Mouse (Mus musculus): ENCODE data around the gene 1700012B07Rik.

Gene 1700012B07Rik

DNA sequence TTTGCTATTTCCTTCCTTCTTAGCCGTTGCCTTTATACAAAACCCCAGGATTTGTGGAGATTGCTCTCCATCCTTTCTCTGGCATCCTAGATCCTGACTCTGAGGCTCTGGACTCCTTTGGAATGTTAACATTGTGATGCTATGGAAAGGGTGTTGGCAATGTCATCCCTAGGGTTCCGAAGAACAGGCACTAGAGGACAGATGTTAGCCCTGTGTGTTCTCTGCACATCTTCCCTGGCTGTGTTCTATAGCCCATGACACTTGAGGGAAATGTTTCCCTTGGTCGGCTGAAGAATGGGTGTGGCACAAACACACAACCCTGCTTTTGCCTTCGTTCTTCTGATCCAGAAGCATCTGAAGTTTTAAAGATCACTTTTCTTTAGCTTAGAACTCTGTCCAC lies at the start of gene 1700012B07Rik:
TSS of gene 1700012B07Rik (minus strand) at position 101 of the 400 bp plus-strand sequence.
- no peak for DNase-seq

DNA sequence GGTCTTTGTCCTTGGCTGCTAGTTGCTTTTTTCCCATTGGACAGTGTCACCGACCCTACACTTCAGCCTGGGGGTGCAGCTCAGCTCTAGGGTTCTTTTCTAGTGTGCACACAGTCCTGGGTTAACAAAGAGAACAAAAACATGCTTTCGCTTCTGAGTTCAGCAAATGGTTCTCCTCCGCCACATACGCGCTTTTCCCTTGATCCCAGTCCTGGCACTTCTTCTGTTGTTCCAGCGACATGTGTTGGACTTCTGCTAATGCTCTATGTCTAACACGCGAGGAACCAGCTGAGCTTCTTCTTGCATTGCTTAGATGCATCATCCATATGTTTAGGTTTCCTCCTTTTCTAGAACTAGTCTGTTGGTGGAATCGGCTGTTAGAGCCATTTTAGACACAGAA lies 48.9 kb upstream of the 1700012B07Rik start:
- DNase-seq: no peak

DNA sequence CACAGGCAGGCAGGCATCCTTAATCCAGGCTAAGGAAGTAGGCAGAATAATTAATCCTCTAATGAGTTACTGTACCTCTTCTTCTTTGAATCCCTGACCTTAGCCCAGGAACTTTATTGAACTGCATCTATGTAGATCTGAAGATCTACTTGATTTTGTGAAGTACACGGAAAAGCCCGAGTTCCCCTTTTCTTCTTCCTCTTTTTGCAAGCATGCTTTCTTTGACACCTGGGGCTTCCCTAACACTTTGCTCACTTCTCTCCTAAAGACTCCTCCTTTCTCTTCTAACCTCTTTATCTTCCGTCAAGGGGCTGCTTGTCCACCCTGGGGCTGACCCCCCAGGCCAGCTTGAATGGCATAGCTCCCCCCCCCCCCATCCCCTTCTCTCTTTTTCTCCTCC lies 48.0 kb upstream of the 1700012B07Rik start:
- DNase-seq: no peak

DNA sequence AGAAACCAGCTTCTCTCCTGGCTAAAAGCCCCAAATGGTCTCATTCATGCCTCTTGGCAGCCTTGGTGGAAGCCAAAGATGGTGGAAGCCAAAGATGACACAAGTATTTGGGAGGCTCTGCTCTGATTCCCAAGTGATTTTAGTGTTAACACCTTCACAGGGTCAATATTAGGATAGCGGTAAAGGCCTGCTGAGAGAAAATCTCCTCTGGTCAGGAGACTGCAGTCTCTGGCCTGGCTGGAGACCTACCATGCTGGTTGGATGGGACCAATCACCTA lies 47.6 kb upstream of the 1700012B07Rik start:
- DNase-seq: no peak

DNA sequence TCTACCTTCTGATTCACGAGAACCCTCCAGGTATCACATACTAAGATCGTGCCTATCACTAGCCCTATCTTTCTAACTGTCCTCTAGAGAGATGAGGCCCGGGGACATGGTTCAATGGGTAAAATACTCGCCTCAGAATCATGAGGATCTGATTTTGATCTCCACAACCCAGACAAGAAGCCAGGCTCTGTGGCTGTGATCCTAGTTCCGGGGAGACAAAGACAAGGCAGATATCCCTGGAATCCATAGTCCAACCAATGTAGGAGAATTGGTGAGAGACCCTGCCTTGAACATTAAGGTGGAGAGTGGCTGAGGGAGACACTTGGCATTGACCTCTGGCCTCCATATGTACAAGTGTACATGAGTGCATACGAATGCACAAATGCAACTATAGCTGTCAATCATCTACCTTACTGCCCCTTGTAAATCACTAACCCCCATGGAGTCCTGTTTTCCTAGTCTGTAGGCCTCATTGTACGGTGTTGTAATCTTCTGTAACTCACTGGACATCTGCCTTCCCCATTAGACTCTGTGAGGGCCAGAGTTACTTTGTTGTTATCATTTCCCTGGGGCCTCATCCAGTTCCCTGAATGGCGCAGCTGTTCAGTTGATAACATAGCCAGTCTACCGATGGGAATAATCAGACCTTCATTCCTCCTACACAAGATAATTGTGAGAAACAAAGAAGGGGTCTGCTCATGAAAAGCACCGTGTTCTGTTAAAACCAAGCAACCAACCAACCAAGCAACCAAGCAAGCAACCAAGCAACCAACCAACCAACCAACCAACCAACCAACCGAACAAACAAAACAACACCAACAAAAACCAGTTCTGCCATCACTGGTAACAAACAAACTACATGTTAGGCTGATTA lies 47.0 kb upstream of the 1700012B07Rik start:
- DNase-seq: no peak

DNA sequence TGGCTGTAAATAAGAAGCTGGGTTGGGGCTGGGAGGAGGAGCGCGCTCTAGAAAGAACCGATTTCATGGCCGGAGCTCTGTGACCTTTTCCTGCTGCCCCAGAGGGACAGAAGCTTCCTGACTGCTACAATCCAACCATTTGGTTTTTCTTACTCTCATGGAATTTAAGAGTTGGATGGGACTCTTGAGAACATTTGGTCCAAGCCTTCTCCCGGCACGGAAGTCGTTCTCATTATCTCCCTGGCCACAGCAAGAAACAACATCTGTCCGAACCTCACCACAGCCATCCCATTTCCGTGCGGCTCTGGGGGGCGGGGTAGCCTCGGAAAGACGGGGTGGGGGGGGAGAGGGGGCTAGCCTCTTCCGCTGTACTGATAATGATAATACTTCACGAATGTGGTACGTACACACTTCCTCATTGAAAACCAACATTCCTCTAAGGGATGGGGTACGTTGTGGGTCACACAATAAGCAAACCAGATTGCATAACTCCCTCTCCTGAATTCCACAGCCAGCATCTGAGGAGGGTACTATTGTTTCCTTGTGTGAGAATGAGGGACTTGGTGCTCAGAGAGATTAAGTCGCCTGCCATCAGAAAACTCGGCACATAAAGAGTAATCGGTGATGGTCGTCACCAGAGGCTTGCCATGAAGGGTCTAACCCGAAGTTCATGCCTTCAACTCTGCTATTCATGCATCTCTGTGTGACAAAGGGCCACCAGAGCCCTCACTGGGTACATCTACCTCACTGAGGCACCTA lies 46.2 kb upstream of the 1700012B07Rik start:
- no peak for DNase-seq

DNA sequence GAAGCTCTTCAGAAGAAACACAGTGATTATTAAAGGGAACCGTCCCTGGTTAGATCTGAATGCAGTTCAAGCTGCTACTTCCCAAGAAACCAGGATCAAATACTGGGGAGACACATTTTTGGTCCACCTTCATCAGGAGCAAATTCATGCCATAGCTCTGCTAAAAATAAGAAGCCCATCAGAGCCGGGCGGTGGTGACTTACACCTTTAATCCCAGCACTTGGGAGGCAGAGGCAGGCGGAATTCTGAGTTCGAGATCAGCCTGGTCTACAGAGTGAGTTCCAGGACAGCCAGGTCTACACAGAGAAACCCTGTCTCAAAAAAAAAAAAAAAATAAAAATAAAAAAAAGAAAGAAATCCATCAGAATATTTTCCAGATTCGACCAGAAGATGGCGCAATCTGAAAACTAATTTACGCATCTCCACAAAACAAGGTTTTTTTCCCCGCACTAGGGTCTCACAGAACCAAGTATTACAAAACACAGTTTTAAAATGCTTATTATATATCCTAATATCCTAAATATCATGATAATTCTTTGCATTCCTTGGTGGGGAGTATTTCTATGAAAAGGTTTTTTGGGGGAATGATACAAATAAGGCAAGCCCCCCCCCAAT lies 45.4 kb upstream of the 1700012B07Rik start:
- DNase-seq: no peak

DNA sequence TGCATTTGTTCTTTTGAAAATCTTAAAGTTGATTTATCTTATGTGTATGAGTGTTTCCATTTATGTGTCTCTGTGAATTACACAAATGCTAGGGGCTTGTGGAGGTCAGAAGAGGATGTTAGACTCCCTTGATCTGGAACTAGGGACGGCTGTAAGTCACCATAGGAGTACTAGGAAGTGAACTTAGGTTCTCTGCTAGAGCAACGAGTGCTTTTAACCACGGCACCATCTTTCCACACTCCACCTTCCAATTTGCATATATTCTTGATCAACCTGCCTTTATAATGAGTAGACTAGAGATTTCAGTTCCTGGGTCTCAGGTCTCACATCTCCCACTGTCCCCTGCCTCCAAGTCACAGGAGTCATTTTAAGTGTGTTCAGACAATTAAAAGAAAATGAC lies 44.8 kb upstream of the 1700012B07Rik start:
- DNase-seq: no peak

DNA sequence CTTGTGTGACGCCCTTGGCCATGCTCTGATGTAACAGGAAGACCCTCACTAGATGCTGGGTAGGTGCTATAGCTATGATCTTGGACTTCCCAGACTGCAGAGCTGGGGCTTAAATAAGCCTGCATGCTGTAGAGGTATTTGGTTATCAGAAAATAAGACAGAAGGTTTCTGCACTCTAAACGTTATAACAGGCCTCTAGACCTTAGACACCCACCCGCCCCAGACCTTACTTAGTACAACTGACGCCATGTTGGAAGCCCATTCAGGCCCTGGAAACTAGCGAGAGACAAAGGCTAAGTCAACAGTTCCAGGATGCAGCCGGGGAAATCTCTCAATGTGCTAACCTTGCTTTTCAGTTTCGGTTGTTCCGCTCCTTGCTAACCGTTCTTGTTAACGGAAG lies 44.2 kb upstream of the 1700012B07Rik start:
- DNase-seq: no peak

DNA sequence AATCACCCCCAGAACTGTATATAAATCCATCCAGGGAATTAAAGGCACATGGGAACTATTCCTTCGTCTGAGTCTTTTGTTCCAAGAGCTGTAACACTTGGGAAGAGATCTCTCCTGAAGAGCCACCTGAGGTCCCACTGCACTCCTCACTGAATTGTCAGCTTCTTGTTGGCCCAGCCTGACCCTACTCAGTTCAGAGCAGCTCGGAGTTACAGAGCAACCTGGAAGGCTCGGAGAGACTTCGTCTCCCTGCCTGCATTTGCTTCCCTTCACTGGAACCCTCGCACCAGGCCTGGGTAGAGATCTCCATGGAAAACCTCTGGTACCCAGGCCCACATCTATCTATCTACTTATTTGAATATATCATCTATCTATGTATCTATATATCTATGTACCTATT lies 40.0 kb upstream of the 1700012B07Rik start:
- DNase-seq: no peak

DNA sequence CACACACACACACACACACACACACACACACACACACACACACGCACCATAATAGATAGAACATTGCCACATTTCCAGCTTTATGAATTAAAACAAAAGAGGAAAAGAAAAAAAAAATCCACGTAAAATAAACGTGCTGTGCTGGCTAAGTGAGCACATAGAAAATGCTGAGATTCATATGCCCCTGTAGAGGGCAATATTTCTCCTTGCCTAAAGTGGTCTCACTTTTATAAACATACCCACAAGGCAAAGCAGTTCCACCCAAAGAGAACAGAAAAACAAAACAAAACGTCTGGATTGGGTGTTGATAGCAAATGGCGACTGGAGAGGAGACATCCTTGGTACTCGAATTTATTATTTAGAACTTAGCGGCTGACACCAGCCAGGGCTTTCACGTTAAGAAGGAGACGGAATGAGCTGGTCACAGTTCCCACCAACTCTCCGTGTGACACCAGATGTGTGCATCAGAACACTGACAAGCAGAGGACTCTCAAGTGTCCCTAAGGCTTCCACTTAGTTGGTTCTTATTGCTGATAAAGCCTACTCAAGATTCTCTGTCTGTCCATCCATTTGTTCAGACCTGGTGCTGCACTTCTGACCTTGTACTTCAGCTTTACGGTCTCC lies 38.8 kb upstream of the 1700012B07Rik start:
- no peak for DNase-seq

DNA sequence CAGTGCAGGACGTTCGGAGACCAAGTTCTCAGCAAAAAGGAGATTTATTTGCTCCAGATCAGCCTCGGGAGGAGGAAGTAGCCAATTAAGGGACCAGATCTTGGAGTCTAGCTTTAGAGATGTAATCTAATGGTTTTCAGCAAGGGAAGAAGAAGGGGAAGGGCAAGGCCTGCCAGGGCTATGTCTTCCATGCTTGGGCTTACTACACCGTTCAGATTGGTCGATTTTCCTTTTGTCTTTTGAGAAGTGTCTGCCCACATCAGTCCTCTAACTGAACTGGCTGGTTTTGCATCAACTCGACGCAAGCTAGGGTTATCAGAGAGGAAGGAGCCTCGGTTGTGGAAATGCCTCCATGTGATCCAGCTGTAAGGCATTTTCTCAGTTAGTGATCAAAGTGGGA lies 37.7 kb upstream of the 1700012B07Rik start:
- no peak for DNase-seq

DNA sequence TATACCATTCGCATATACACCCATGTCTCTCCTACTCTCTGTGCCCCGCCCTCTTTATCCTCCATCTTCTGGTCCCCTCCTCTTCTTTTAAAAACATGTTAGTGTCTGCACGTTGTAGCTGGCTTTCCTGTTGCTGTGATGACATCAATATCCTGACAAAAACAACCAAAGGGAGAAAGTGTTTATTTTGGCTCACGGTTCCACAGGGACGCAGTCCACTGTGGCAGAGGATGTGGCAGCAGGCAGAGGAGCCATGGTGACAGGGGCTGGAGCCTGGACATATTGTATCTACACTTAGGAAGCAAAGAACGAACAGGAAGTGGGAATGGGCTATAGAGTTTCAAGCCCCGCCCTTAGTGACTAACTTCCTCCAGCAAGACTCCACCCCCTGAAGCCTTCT lies 36.1 kb upstream of the 1700012B07Rik start:
- DNase-seq: no peak

DNA sequence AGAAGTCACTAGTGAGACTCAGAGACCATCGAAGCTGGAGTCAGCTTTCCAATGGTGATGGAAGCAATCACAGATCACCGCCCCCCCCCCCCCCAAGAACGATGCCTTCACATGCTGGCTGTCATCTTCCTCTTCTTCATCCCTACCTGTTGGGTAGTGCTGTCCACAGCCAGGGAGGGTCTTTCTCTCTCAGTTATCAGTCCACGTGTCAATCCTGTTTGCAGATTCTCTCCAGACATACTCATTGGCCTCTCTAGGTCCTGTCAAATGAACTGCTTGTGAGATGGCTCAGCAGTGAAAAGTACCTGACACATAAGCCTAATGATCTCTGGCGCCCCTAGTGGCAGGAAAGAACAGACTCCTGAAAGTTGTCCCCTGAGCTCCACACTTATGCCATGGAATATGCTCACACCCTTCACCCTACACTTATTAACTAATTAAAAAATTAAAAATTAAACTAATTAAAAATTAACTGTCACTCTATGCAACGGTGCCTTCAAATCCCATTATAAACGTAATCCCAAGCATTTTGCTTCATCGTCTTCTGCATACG lies 35.4 kb upstream of the 1700012B07Rik start:
- DNase-seq: peak; percentile 55

DNA sequence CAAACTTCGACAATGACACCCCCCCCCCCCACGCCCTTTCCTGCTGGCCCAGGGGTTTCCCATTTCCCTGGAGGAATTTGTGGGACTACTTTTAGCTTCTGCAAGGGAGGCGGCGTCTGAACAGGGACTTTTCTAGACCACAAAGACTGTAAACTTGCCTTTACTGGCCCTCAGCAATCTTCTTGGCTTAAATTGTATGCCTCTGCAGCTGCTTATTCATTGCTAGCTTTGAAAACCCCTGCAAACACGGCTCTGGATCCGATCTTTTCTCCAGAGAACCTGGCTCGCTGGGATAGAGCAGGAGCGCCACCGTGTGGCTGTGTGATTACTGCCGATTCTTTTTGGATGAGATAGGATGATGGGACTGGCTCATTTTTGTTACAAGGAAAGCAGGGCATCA lies 32.7 kb upstream of the 1700012B07Rik start:
- peak; percentile 85 for DNase-seq

DNA sequence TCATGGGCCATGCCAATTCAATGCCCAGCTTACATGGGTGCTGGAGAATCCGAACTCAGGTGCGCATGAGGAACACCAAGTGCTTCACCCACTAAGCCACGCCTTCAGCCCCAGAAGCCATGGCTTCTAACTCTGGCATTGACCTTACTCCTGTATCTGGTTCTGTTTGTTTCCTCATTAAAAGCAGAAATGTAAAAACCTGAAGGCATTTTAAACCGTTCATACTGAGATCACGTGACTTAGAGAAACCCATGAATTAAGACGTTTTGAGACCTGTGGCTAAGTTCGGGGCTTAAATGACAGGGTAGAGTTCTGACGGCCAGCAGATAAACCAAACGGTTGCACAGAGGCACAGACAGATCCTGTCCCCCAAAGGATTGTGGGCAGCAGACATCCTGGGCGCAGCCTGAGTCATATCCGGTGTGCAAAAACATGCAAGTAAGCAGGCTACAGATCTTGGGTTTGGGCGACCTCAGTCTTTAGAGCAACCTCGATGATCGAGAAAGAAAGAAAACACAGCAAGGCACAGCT lies 32.2 kb upstream of the 1700012B07Rik start:
- peak; percentile 75 for DNase-seq

DNA sequence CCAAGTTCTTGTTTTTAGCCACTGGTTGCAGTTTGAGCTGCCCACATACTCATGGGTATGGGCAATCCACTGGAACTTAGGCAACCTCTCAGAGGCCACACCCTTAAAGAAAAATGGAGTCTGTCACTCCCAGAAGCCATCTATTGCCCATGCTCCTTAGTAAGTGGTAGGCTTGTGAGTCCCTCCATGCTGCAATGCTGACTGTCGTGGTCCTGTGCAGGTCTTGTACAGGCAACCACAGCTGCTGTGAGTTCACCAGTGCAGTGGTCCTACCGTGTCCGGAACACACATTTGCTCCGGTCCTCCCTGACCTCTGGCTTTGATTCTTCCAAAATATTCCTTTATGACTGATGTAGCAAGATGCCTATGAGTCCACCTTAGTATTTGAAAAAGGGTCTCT lies 31.6 kb upstream of the 1700012B07Rik start:
- no peak for DNase-seq

DNA sequence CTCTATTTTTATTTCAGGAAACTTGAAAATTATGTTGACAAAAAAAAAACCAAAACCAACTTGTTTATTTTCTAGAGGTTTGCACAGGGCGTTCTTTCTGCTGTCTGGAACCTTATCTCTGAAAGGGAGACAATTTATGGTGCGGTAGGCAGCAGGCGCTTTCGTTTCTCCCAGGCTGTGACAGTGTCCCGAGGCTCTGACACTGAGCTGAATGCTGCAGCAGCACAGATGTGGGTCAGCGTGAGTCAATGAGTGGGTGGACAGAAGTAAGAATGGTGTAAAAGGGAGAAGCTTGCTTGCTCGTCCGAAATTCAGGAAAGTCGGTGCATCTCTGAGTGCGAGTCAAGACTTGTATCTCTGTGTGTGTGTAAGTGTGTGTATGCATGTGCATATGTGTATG lies 29.2 kb upstream of the 1700012B07Rik start:
- DNase-seq: no peak

DNA sequence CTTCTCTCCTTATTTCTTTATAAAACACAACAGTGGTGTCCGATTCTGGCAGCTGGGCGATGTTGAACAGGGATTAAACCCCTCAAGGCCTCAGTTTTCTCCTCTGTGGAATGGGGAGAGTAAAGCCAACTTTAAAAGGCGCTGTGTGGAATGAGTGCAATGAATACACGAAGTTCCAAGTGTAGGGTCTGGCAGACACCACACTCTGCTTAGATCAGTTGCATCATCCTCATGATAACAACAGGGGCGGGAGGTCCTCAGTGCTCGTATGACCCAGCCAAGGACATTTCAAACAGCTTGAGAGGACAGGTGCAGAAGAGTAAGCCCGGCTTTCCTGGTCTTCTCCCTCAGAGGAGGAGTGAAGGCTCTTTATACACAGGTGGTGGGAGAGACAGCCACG lies 26.2 kb upstream of the 1700012B07Rik start:
- no peak for DNase-seq

DNA sequence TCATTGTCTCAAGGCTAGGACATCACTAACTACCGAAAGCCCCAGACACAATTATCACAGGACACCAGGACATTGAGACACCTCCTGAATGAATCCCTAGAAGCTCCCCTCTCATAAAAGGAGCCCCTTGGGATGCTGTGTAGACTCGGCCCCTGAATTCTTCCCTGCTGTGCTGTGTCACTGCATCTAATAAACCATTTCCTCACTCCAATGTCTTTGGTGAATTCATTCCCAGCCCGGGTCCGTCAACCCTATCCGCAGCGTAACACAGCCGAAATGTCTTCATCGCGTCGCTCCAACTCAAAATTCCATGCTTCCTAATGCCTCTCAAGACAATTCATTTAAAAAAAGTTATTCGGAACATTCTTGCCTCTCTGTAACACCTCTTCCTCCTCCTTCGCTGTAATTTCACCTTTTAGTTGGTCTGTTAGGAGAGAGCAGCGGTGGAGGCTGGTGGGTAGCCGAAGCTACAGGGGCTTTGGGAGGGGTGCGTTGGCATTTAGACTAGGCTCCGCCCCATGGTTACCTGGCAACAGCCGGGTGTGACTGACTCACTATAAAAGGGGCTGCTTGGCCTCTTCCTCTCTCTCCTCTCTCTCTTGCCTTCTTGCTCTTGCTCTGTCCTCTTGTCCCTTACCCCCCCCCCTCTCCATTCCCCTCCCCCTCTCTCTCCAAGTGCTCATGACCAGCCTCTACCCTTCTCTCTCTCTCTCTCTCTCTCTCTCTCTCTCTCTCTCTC lies 25.6 kb upstream of the 1700012B07Rik start:
- DNase-seq: peak; percentile 27

DNA sequence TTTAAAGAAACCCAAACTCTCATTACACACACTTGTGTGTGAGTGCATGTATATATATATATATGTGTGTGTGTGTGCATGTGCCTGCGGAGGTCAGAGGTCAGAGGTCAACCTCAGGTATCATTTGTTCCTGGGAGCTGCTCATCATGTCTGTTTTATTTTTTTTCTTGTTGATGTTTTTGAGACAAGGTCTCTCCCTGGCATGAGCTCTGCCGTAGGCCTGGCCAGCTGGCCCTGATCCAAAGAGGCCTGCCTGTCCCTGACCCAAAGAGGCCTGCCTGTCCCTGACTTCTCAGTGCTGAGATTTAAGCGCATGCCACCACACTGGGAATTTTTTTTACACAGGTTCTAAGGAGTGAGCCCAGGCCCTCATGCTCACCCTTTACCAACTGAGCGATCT lies 24.1 kb upstream of the 1700012B07Rik start:
- DNase-seq: no peak

DNA sequence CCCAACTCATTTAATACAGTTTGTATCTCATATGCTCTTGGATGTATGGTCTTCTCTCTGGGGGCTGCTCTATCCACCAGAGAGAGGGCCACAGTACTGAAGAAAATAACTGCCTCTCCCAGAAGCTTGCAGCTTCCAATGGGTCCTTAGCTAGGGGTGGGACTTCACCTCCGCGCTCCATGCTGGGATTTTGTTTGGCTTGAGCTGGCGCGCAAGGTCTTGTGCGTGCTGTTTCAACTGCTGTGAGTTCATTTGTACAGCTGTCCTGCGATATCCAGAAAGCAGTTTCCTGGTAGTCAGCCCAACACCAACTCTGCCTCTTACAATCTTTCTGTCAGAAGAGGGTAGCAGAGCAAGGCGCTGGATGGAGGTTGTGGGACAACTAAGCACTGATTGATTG lies 18.5 kb upstream of the 1700012B07Rik start:
- DNase-seq: no peak
